Mouse (Mus musculus) ES-Bruce4 (cell line): ENCODE results near the gene Pprc1. TPM values are rescaled to one million over a fixed set of nuclear protein-coding genes. Genes with fewer than 3 reads are reported as not detected.

Experiments used
- H3K27ac ChIP-seq: 2 replicates; pipeline ENCODE4 v1.5.1; 2012; ENCODE audit warnings: low read length, inconsistent platforms; ENCODE audit not compliant: insufficient read depth
- H3K27me3 ChIP-seq: 2 replicates; pipeline ENCODE4 v1.6.1; 2012; ENCODE audit warnings: mild to moderate bottlenecking, low read length, inconsistent platforms; ENCODE audit not compliant: control insufficient read depth, poor library complexity, insufficient read depth, severe bottlenecking
- H3K36me3 ChIP-seq: 2 replicates; pipeline ENCODE4 v1.6.1; 2012; ENCODE audit warnings: inconsistent platforms, mild to moderate bottlenecking, low read length, moderate library complexity; ENCODE audit not compliant: control insufficient read depth, poor library complexity, insufficient read depth, severe bottlenecking
- H3K4me1 ChIP-seq: one replicate; pipeline ENCODE4 v1.8.1; 2011; ENCODE audit warnings: low read length; ENCODE audit not compliant: control insufficient read depth, insufficient read depth
- H3K4me3 ChIP-seq: 2 replicates; pipeline ENCODE4 v1.5.1; 2011; ENCODE audit warnings: low read depth, mild to moderate bottlenecking, low read length
- H3K9ac ChIP-seq: 2 replicates; pipeline ENCODE4 v1.6.1; 2012; ENCODE audit warnings: low read depth, mild to moderate bottlenecking, inconsistent platforms; ENCODE audit not compliant: poor library complexity, severe bottlenecking
- H3K9me3 ChIP-seq: replicated peaks from 2 replicates; pipeline ENCODE4 v1.6.1; 2012; ENCODE audit warnings: mild to moderate bottlenecking, low read length, inconsistent platforms; ENCODE audit not compliant: control insufficient read depth, poor library complexity, insufficient read depth, severe bottlenecking
- CTCF ChIP-seq: IDR thresholded peaks from one replicate; pipeline ENCODE4 v1.8.1; 2011; ENCODE audit warnings: low read depth, low read length
- EP300 ChIP-seq: IDR thresholded peaks from 2 replicates; pipeline ENCODE4 v1.6.1; 2011; ENCODE audit warnings: low read depth, low read length; ENCODE audit not compliant: insufficient read depth
- POLR2A ChIP-seq: IDR thresholded peaks from one replicate; pipeline ENCODE4 v1.8.1; 2011; ENCODE audit warnings: low read length; ENCODE audit not compliant: insufficient read depth
- polyA plus RNA-seq: library from polyadenylated mRNA; stranded (reverse); fragments of >200 nt; gene quantifications from 2 replicates; pipeline ENCODE4 v1.2.4, GENCODE M21; 2011; ENCODE audit warnings: low read depth; ENCODE audit not compliant: missing spikeins, insufficient read depth, insufficient read length

Gene Pprc1
- 114 and 141 TPM in 2 replicates for polyA plus RNA-seq

GRCm38 (mm10) chr19:46044271-46044992, at the start of gene Pprc1:
Gene Pprc1 (plus strand): TSS chr19:46044886.
- no peaks in the 10 kb centered on the region for H3K27me3 ChIP-seq
- H3K9me3 ChIP-seq, result no peaks in the 10 kb centered on the region
- peak within 1 kb of the TSS; percentile 99 for H3K9ac ChIP-seq
- no peaks in the 10 kb centered on the region for H3K36me3 ChIP-seq
- peak within 1 kb of the TSS; percentile 84 for H3K27ac ChIP-seq
- H3K4me3 ChIP-seq, result peak within 1 kb of the TSS; percentile 95
- peaks cover 9% of the 10 kb centered on the region for H3K4me1 ChIP-seq
- no peak for TF ChIP-seq CTCF
- no peak for TF ChIP-seq POLR2A
- TF ChIP-seq EP300, result no peak

GRCm38 (mm10) chr19:45997365-45997764, 47.3 kb upstream of the Pprc1 start:
- TF ChIP-seq POLR2A, result no peak
- TF ChIP-seq CTCF, result no peak
- no peak for TF ChIP-seq EP300
- Histone ChIP-seq H3K4me1 (no peaks in the 10 kb centered on the region), H3K9ac (peak overlapping the region; percentile 93), H3K9me3 (peaks cover 12% of the 10 kb centered on the region), H3K27me3 (no peaks in the 10 kb centered on the region), H3K36me3 (no peaks in the 10 kb centered on the region), H3K27ac (no peak overlapping the region), H3K4me3 (peak overlapping the region; percentile 58)

GRCm38 (mm10) chr19:45997785-45998693, 46.6 kb upstream of the Pprc1 start, which contains the start of gene Armh3:
Gene Armh3 (minus strand): TSS chr19:45998488.
- H3K36me3 ChIP-seq, result no peaks in the 10 kb centered on the region
- peak within 1 kb of the TSS; percentile 93 for H3K9ac ChIP-seq
- no peaks in the 10 kb centered on the region for H3K4me1 ChIP-seq
- no peak for TF ChIP-seq CTCF
- no peak for TF ChIP-seq EP300
- no peak for TF ChIP-seq POLR2A
- H3K27ac ChIP-seq, result peak within 1 kb of the TSS; percentile 60
- peaks cover 12% of the 10 kb centered on the region for H3K9me3 ChIP-seq
- H3K27me3 ChIP-seq, result no peaks in the 10 kb centered on the region
- H3K4me3 ChIP-seq, result peak within 1 kb of the TSS; percentile 93

- Histone ChIP-seq H3K27me3 (no peaks in the 10 kb centered on the region), H3K9me3 (peaks cover 12% of the 10 kb centered on the region), H3K4me1 (no peaks in the 10 kb centered on the region), H3K4me3 (peak overlapping the region; percentile 15; the same call in 1 of the 2 replicates), H3K9ac (peak overlapping the region; percentile 93), H3K27ac (no peak overlapping the region), H3K36me3 (no peaks in the 10 kb centered on the region)
- TF ChIP-seq CTCF (no peak), EP300 (no peak), POLR2A (no peak)
Observed at GRCm38 (mm10) chr19:45998694-45999217, 45.9 kb upstream of the Pprc1 start.

- no peak overlapping the region for H3K27ac ChIP-seq
- H3K4me3 ChIP-seq, result no peak overlapping the region
- H3K27me3 ChIP-seq, result no peaks in the 10 kb centered on the region
- H3K36me3 ChIP-seq, result no peaks in the 10 kb centered on the region
- H3K9me3 ChIP-seq, result peaks cover 12% of the 10 kb centered on the region
- TF ChIP-seq POLR2A, result no peak
- no peak for TF ChIP-seq CTCF
- TF ChIP-seq EP300, result no peak
- no peak overlapping the region for H3K9ac ChIP-seq
- H3K4me1 ChIP-seq, result no peaks in the 10 kb centered on the region
Observed at GRCm38 (mm10) chr19:45999378-45999777, 45.3 kb upstream of the Pprc1 start.
